Mouse (Mus musculus) hindlimb bud, embryonic 11.5 days (tissue): ENCODE data around the gene Snu13.

Experiments
- DNase-seq: peaks from one replicate; pipeline ENCODE4 v3.0.0-alpha.2; 2012; ENCODE audit warnings: low read depth, low spot score; ENCODE audit errors: extremely low spot score

Snu13 gene

GRCm38 (mm10) chr15:82027276-82027675 lies 20.1 kb downstream of the Snu13 start:
- DNase-seq = no peak

GRCm38 (mm10) chr15:82023965-82024635 lies 23.3 kb downstream of the Snu13 start:
- no peak for DNase-seq

GRCm38 (mm10) chr15:82022535-82023088 lies 24.8 kb downstream of the Snu13 start:
- DNase-seq = no peak

- no peak for DNase-seq
These were observed 28.1 kb downstream of the Snu13 start for GRCm38 (mm10) chr15:82019288-82019687.

- DNase-seq = no peak
These were observed 29.9 kb downstream of the Snu13 start for GRCm38 (mm10) chr15:82017461-82017860.

GRCm38 (mm10) chr15:82016830-82017229 lies 30.6 kb downstream of the Snu13 start:
- no peak for DNase-seq

- DNase-seq = peak; percentile 97
These were observed 31.1 kb downstream of the Snu13 start for GRCm38 (mm10) chr15:82016101-82016808.

GRCm38 (mm10) chr15:82015392-82016100 lies 31.9 kb downstream of the Snu13 start:
- no peak for DNase-seq

- no peak for DNase-seq
These were observed 32.5 kb downstream of the Snu13 start for GRCm38 (mm10) chr15:82014745-82015391.

GRCm38 (mm10) chr15:82011947-82012346 lies 35.5 kb downstream of the Snu13 start:
- DNase-seq = no peak

- DNase-seq = no peak
These were observed 43.1 kb downstream of the Snu13 start for GRCm38 (mm10) chr15:82004257-82004656.

- DNase-seq = no peak
These were observed 53.4 kb downstream of the Snu13 start for GRCm38 (mm10) chr15:81993992-81994391.

- DNase-seq = no peak
These were observed 56.8 kb downstream of the Snu13 start for GRCm38 (mm10) chr15:81990549-81990948.
